Mouse (Mus musculus): ENCODE data around the gene Tshz3. TPM values are rescaled to one million over a fixed set of nuclear protein-coding genes. Genes with fewer than 3 reads are reported as not detected.

Gene Tshz3
- polyA plus RNA-seq (2014; fragmentation: Illumina TruSeq; extraction: RNeasy Lipid Tissue Mini Kit (QIAGEN cat#74804); ENCODE audit: low read depth, low replicate concordance) = 5.0 TPM

GRCm38 (mm10) chr7:36697856-36698588 lies at the start of gene Tshz3:
TSS of gene Tshz3 (plus strand) at chr7:36698118.

All from sigmoid colon, adult 10 weeks (tissue).